Mouse (Mus musculus) heart, adult 2 months (tissue): ENCODE results near the gene Fmr1.

Source experiments
- CTCF ChIP-seq: fragments of 200-600 bp; IDR thresholded peaks from 2 replicates; pipeline ENCODE4 v1.8.1; 2022; ENCODE audit warnings: antibody characterized with exemption, mild to moderate bottlenecking, moderate library complexity
- EP300 ChIP-seq: fragments of 200-500 bp; IDR thresholded peaks from 2 replicates; pipeline ENCODE4 v1.6.1; 2011; ENCODE audit warnings: low read depth, low read length, control low read depth; ENCODE audit not compliant: insufficient read depth
- POLR2A ChIP-seq: fragments of 200-500 bp; IDR thresholded peaks from 2 replicates; pipeline ENCODE4 v1.6.1; 2011; ENCODE audit warnings: mild to moderate bottlenecking, low read depth, low read length, control low read depth; ENCODE audit not compliant: insufficient read depth

GRCm38 (mm10) chrX:68740088-68740487 lies 61.7 kb downstream of the Fmr1 start:
- TF ChIP-seq CTCF (no peak), POLR2A (no peak), EP300 (no peak)
